8 mouse cellular contexts compared by ENCODE assay signal in the genomic region with DNA sequence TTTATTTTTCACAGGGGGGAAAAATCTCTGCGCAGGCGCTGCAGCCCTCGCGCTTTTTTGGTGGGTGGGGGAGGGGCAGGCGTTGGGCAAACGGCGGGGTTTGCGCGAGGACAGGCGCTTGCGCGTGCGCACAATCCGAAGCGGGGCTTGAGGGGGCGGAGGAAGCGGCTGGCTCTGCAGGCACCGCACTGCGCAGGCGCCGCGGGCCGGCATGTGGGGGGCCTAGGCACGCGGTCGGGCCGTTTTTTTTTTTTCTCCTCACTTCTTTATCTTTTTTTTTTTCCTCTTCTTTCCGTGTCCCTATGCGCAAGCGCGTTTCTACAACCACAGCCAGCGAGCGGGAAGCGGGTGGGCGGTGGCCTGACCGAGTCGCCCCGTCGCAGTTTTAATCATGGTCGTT. TPM values are rescaled to one million over a fixed set of nuclear protein-coding genes. Genes with fewer than 3 reads are reported as not detected.
A peak's percentile ranks its signal among the peaks of the same experiment; 100 is the strongest.
DNase-seq lines count a peak whose midpoint lies in the region; ATAC-seq and TF ChIP-seq lines count a peak whose summit lies in the region.

No protein-coding gene starts in this region.

- peak; percentile 52 for TF ChIP-seq POLR2A in myocyte (IDR thresholded peaks at IDR 0.05; ENCODE audit: insufficient read length, low read depth)

- DNase-seq in monocyte, adult 2 months (ENCODE audit: low read depth in 1 of 2, low spot score in 2 of 2): peak; percentile 52 to 75
- peak; percentile 96 for DNase-seq in embryonic facial prominence, embryonic 11.5 days (ENCODE audit: low spot score)
- peak; percentile 87 for DNase-seq in heart, adult 8-10 months (ENCODE audit: low spot score)
- peak; percentile 97 for DNase-seq in liver
- peak; percentile 97 for DNase-seq in splenic B cell, adult 2 months (ENCODE audit: low read depth, low spot score)

- peaks cover 17% of the 10 kb centered on the region for H3K36me3 ChIP-seq in embryonic facial prominence, embryonic 11.5 days (replicated peaks; ENCODE audit: control insufficient read depth, insufficient read depth, low read depth, low read length)
- H3K36me3 ChIP-seq in kidney, embryonic 14.5 days (ENCODE audit: control insufficient read depth, insufficient read depth, low read length): peaks cover 45% of the 10 kb centered on the region
- peaks cover 38% of the 10 kb centered on the region for H3K36me3 ChIP-seq in myocyte (ENCODE audit: control insufficient read depth, insufficient read depth)
- H3K36me3 ChIP-seq in splenic B cell, adult 2 months (ENCODE audit: control insufficient read depth, insufficient read depth, low read length, poor library complexity, severe bottlenecking): peaks cover 16% of the 10 kb centered on the region

- peaks cover 7% of the 10 kb centered on the region; the same call in 1 of the 2 replicates for H3K4me1 ChIP-seq in embryonic facial prominence, embryonic 11.5 days (ENCODE audit: control insufficient read depth, insufficient read depth, low read length)
- H3K4me1 ChIP-seq in kidney, embryonic 14.5 days (ENCODE audit: control insufficient read depth, insufficient read depth, low read length): peaks cover 41% of the 10 kb centered on the region

- H3K27me3 ChIP-seq in embryonic facial prominence, embryonic 11.5 days (ENCODE audit: control insufficient read depth, insufficient read depth, low read length): no peaks in the 10 kb centered on the region
- H3K27me3 ChIP-seq in kidney, embryonic 14.5 days (ENCODE audit: control insufficient read depth, insufficient read depth, low read length): no peaks in the 10 kb centered on the region
- H3K27me3 ChIP-seq in myocyte (ENCODE audit: control insufficient read depth, insufficient read depth, insufficient read length): no peaks in the 10 kb centered on the region
- H3K27me3 ChIP-seq in splenic B cell, adult 2 months (ENCODE audit: control insufficient read depth, insufficient read depth, low read length, poor library complexity, severe bottlenecking): no peaks in the 10 kb centered on the region

- no peaks in the 10 kb centered on the region for H3K9me3 ChIP-seq in embryonic facial prominence, embryonic 11.5 days (replicated peaks; ENCODE audit: control insufficient read depth, low read length)
- no peaks in the 10 kb centered on the region for H3K9me3 ChIP-seq in kidney, embryonic 14.5 days (ENCODE audit: control insufficient read depth, low read length)

- no peak for ATAC-seq in monocyte, adult 5-6 weeks (replicated peaks; ENCODE audit: insufficient number of reproducible peaks, low FRiP score, low TSS enrichment, poor library complexity, severe bottlenecking)
- ATAC-seq in embryonic facial prominence, embryonic 11.5 days (replicated peaks; ENCODE audit: insufficient number of reproducible peaks, low FRiP score, low TSS enrichment, low read depth): no peak
- peak; percentile 44 for ATAC-seq in kidney, embryonic 14.5 days (ENCODE audit: low FRiP score, low TSS enrichment)

- H3K79me2 ChIP-seq in myocyte (ENCODE audit: control insufficient read depth, insufficient read depth): peaks cover 49% of the 10 kb centered on the region

- H3ac ChIP-seq in myocyte (ENCODE audit: control insufficient read depth, insufficient read length): peak overlapping the region; percentile 95

- peak overlapping the region; percentile 76 for H3K4me2 ChIP-seq in embryonic facial prominence, embryonic 11.5 days (ENCODE audit: low read depth, low read length)
- peak overlapping the region; percentile 91 for H3K4me2 ChIP-seq in kidney, embryonic 14.5 days (replicated peaks; ENCODE audit: low read depth, low read length)
- peak overlapping the region; percentile 93 for H3K4me2 ChIP-seq in myocyte (ENCODE audit: low read depth)

- H3K4me3 ChIP-seq in embryonic facial prominence, embryonic 11.5 days (ENCODE audit: low read depth, low read length): peak overlapping the region; percentile 72
- peak overlapping the region; percentile 91 for H3K4me3 ChIP-seq in kidney, embryonic 14.5 days (ENCODE audit: low read length)
- peak overlapping the region; percentile 67 for H3K4me3 ChIP-seq in myocyte

- WGBS in embryonic facial prominence, embryonic 11.5 days: 0% methylated on average over 40 of the region's 40 CpGs
- WGBS in kidney, embryonic 14.5 days: under 1% methylated on average over 38 of the region's 40 CpGs

- peak overlapping the region; percentile 97 for H3K27ac ChIP-seq in embryonic facial prominence, embryonic 11.5 days (replicated peaks; ENCODE audit: low read depth, low read length)
- H3K27ac ChIP-seq in kidney, embryonic 14.5 days (ENCODE audit: low read depth, low read length): peak overlapping the region; percentile 99

- peak overlapping the region; percentile 93 for H3K9ac ChIP-seq in embryonic facial prominence, embryonic 11.5 days (replicated peaks; ENCODE audit: low read length)
- H3K9ac ChIP-seq in kidney, embryonic 14.5 days (ENCODE audit: low read depth, low read length): peak overlapping the region; percentile 99

TF ChIP-seq in myocyte, 11 proteins besides CTCF, POLR2A, EP300 and RAD21:
- peak; percentile 72 for TF ChIP-seq POLR2AphosphoS2 (IDR thresholded peaks at IDR 0.05; ENCODE audit: insufficient read length, low read depth)
- no peak for TF ChIP-seq E2F4 (IDR thresholded peaks at IDR 0.05; ENCODE audit: insufficient read depth)
- peak in 1 of 3 experiments; percentile 49 for TF ChIP-seq MYOD1 (IDR thresholded peaks at IDR 0.05; ENCODE audit: control insufficient read depth in 1 of 3, insufficient read length in 2 of 3, low read depth in 2 of 3)
- no peak for TF ChIP-seq USF1 (IDR thresholded peaks at IDR 0.05; ENCODE audit: low read depth)
- peak in 1 of 3 experiments; percentile 25 for TF ChIP-seq MYOG (IDR thresholded peaks at IDR 0.05; ENCODE audit: control insufficient read depth in 1 of 3, insufficient read depth in 1 of 3, insufficient read length in 2 of 3, low read depth in 2 of 3)
- TF ChIP-seq TCF3 (IDR thresholded peaks at IDR 0.05; ENCODE audit: insufficient read length, low read depth): no peak

RNA-seq across cellular contexts. Expression of a gene that starts 2.9 kb away (rescaled TPM):
- 279 to 373 TPM (median 301 TPM) in 3 replicates for total RNA-seq in monocyte, adult 5-6 weeks (2017)
- polyA plus RNA-seq in embryonic facial prominence, embryonic 11.5 days (2014; fragmentation: Nextera tagmentation; extraction: Ambion mirVana): 328 and 350 TPM in 2 replicates
- total RNA-seq in heart, adult 8-10 months (2022): 100 to 1,000 TPM; 185 to 230 (median 214) TPM
- polyA plus RNA-seq in kidney, embryonic 14.5 days (2014; fragmentation: Nextera tagmentation; extraction: Ambion mirVana): 283 and 322 TPM in 2 replicates
- polyA plus RNA-seq in myocyte (2012; fragmentation: generic; extraction: Trizol): 230 TPM

RNA-seq across cellular contexts. Expression of a gene that starts 13.8 kb away (rescaled TPM):
- 48.7 to 61.1 TPM (median 56.4 TPM) in 3 replicates for total RNA-seq in monocyte, adult 5-6 weeks (2017)
- polyA plus RNA-seq in embryonic facial prominence, embryonic 11.5 days (2014; fragmentation: Nextera tagmentation; extraction: Ambion mirVana): 103 and 106 TPM in 2 replicates
- total RNA-seq in heart, adult 8-10 months (2022): 1,000 to 10,000 TPM; 2,066 to 2,754 (median 2,219) TPM
- 134 and 150 TPM in 2 replicates for polyA plus RNA-seq in kidney, embryonic 14.5 days (2014; fragmentation: Nextera tagmentation; extraction: Ambion mirVana)
- 132 TPM for polyA plus RNA-seq in myocyte (2012; fragmentation: generic; extraction: Trizol)

RNA-seq across cellular contexts. Expression of a gene that starts 22.4 kb away (rescaled TPM):
- total RNA-seq in monocyte, adult 5-6 weeks (2017): 1.2 to 7.4 TPM (median 5.5 TPM) in 3 replicates
- 1.5 and 1.9 TPM in 2 replicates for polyA plus RNA-seq in embryonic facial prominence, embryonic 11.5 days (2014; fragmentation: Nextera tagmentation; extraction: Ambion mirVana)
- 10 to 100 TPM; 17.3 to 32.1 (median 24.6) TPM for total RNA-seq in heart, adult 8-10 months (2022)
- polyA plus RNA-seq in kidney, embryonic 14.5 days (2014; fragmentation: Nextera tagmentation; extraction: Ambion mirVana): 3.8 and 3.9 TPM in 2 replicates
- polyA plus RNA-seq in myocyte (2012; fragmentation: generic; extraction: Trizol): 3.0 TPM

RNA-seq across cellular contexts. Expression of a gene that starts 22.5 kb away (rescaled TPM):
- 57.3 to 157 TPM (median 67.9 TPM) in 3 replicates for total RNA-seq in monocyte, adult 5-6 weeks (2017)
- polyA plus RNA-seq in embryonic facial prominence, embryonic 11.5 days (2014; fragmentation: Nextera tagmentation; extraction: Ambion mirVana): 2.3 and 3.2 TPM in 2 replicates
- total RNA-seq in heart, adult 8-10 months (2022): 1 to 10 TPM; 1.4 to 3.0 (median 1.6) TPM
- 2.9 and 5.6 TPM in 2 replicates for polyA plus RNA-seq in kidney, embryonic 14.5 days (2014; fragmentation: Nextera tagmentation; extraction: Ambion mirVana)
- polyA plus RNA-seq in myocyte (2012; fragmentation: generic; extraction: Trizol): 0.12 TPM

RNA-seq across cellular contexts. Expression of a gene that starts 43.9 kb away (rescaled TPM):
- total RNA-seq in monocyte, adult 5-6 weeks (2017): 25.0 to 46.0 TPM (median 30.1 TPM) in 3 replicates
- polyA plus RNA-seq in embryonic facial prominence, embryonic 11.5 days (2014; fragmentation: Nextera tagmentation; extraction: Ambion mirVana): 33.4 and 41.0 TPM in 2 replicates
- 10 to 100 TPM; 22.8 to 29.1 (median 28.1) TPM for total RNA-seq in heart, adult 8-10 months (2022)
- 39.2 and 43.9 TPM in 2 replicates for polyA plus RNA-seq in kidney, embryonic 14.5 days (2014; fragmentation: Nextera tagmentation; extraction: Ambion mirVana)
- 59.3 TPM for polyA plus RNA-seq in myocyte (2012; fragmentation: generic; extraction: Trizol)
